Mouse (Mus musculus): ENCODE measurements around the gene Sec1. TPM values are rescaled to one million over a fixed set of nuclear protein-coding genes. Genes with fewer than 3 reads are reported as not detected.

Sec1 gene
- polyA plus RNA-seq, 1 experiment from 2014 or later: 0.22 TPM

GRCm38 (mm10) chr7:45707375-45707967 lies 13.3 kb upstream of the Sec1 start:
- no peaks in the 10 kb centered on the region for H3K9me3 ChIP-seq (ENCODE audit: low read length)
- peak overlapping the region; percentile 71 for H3K4me3 ChIP-seq (ENCODE audit: low read length)
- H3K27me3 ChIP-seq (ENCODE audit: insufficient read depth, low read length): no peaks in the 10 kb centered on the region
- H3K4me2 ChIP-seq (replicated peaks; ENCODE audit: low read depth, low read length): peak overlapping the region; percentile 94
- WGBS: under 1% methylated on average over 27 of the region's 27 CpGs
- peak overlapping the region; percentile 89 for H3K9ac ChIP-seq (replicated peaks; ENCODE audit: low read length)
- H3K4me1 ChIP-seq (ENCODE audit: insufficient read depth, low read length): peaks cover 44% of the 10 kb centered on the region
- peak; percentile 2; the same call in 1 of the 2 replicates for ATAC-seq (ENCODE audit: low FRiP score, low TSS enrichment)
- H3K36me3 ChIP-seq (ENCODE audit: insufficient read depth, low read length): peaks cover 24% of the 10 kb centered on the region
- peak overlapping the region; percentile 94 for H3K27ac ChIP-seq (ENCODE audit: low read length)

GRCm38 (mm10) chr7:45706721-45707241 lies 12.6 kb upstream of the Sec1 start:
- under 1% methylated on average over 37 of the region's 45 CpGs for WGBS
- Histone ChIP-seq H3K9ac (replicated peaks; ENCODE audit: low read length) (peak overlapping the region; percentile 89), H3K27me3 (ENCODE audit: insufficient read depth, low read length) (no peaks in the 10 kb centered on the region), H3K36me3 (ENCODE audit: insufficient read depth, low read length) (peaks cover 17% of the 10 kb centered on the region), H3K27ac (ENCODE audit: low read length) (peak overlapping the region; percentile 94), H3K9me3 (ENCODE audit: low read length) (no peaks in the 10 kb centered on the region), H3K4me2 (replicated peaks; ENCODE audit: low read depth, low read length) (peak overlapping the region; percentile 94), H3K4me1 (ENCODE audit: insufficient read depth, low read length) (peaks cover 44% of the 10 kb centered on the region), H3K4me3 (ENCODE audit: low read length) (peak overlapping the region; percentile 71)
- ATAC-seq (ENCODE audit: low FRiP score, low TSS enrichment): no peak

GRCm38 (mm10) chr7:45705873-45706281 lies 11.7 kb upstream of the Sec1 start:
- H3K27me3 ChIP-seq (ENCODE audit: insufficient read depth, low read length): no peaks in the 10 kb centered on the region
- H3K9ac ChIP-seq (replicated peaks; ENCODE audit: low read length): peak overlapping the region; percentile 89
- peak overlapping the region; percentile 71 for H3K4me3 ChIP-seq (ENCODE audit: low read length)
- H3K4me1 ChIP-seq (ENCODE audit: insufficient read depth, low read length): peaks cover 53% of the 10 kb centered on the region
- H3K4me2 ChIP-seq (replicated peaks; ENCODE audit: low read depth, low read length): peak overlapping the region; percentile 94
- 2% methylated on average over 7 of the region's 7 CpGs for WGBS
- peak; percentile 10; the same call in 1 of the 2 replicates for ATAC-seq (ENCODE audit: low FRiP score, low TSS enrichment)
- no peaks in the 10 kb centered on the region for H3K9me3 ChIP-seq (ENCODE audit: low read length)
- peaks cover 8% of the 10 kb centered on the region for H3K36me3 ChIP-seq (ENCODE audit: insufficient read depth, low read length)
- H3K27ac ChIP-seq (ENCODE audit: low read length): peak overlapping the region; percentile 94

GRCm38 (mm10) chr7:45705443-45705864 lies 11.3 kb upstream of the Sec1 start:
- peak overlapping the region; percentile 94 for H3K4me2 ChIP-seq (replicated peaks; ENCODE audit: low read depth, low read length)
- ATAC-seq (ENCODE audit: low FRiP score, low TSS enrichment): no peak; the same call in none of the 2 replicates
- peak overlapping the region; percentile 71 for H3K4me3 ChIP-seq (ENCODE audit: low read length)
- peak overlapping the region; percentile 83 for H3K27ac ChIP-seq (ENCODE audit: low read length)
- peaks cover 56% of the 10 kb centered on the region for H3K4me1 ChIP-seq (ENCODE audit: insufficient read depth, low read length)
- WGBS: under 1% methylated on average over 21 of the region's 21 CpGs
- no peaks in the 10 kb centered on the region for H3K9me3 ChIP-seq (ENCODE audit: low read length)
- H3K36me3 ChIP-seq (ENCODE audit: insufficient read depth, low read length): peaks cover 4% of the 10 kb centered on the region
- peak overlapping the region; percentile 89 for H3K9ac ChIP-seq (replicated peaks; ENCODE audit: low read length)
- peaks cover 1% of the 10 kb centered on the region; the same call in 1 of the 2 replicates for H3K27me3 ChIP-seq (ENCODE audit: insufficient read depth, low read length)

GRCm38 (mm10) chr7:45704730-45705442 lies 10.7 kb upstream of the Sec1 start, which contains the start of gene Dbp:
Gene Dbp (plus strand): TSS chr7:45705088.
- 0% methylated on average over 36 of the region's 36 CpGs for WGBS
- H3K36me3 ChIP-seq (ENCODE audit: insufficient read depth, low read length): no peaks in the 10 kb centered on the region
- H3K4me3 ChIP-seq (ENCODE audit: low read length): peak within 1 kb of the TSS; percentile 71
- H3K27ac ChIP-seq (ENCODE audit: low read length): peak within 1 kb of the TSS; percentile 86
- peak within 1 kb of the TSS; percentile 89 for H3K9ac ChIP-seq (replicated peaks; ENCODE audit: low read length)
- H3K27me3 ChIP-seq (ENCODE audit: insufficient read depth, low read length): peaks cover 7% of the 10 kb centered on the region
- peak; percentile 88 for ATAC-seq (ENCODE audit: low FRiP score, low TSS enrichment)
- H3K9me3 ChIP-seq (ENCODE audit: low read length): no peaks in the 10 kb centered on the region
- H3K4me1 ChIP-seq (ENCODE audit: insufficient read depth, low read length): peaks cover 62% of the 10 kb centered on the region
- H3K4me2 ChIP-seq (replicated peaks; ENCODE audit: low read depth, low read length): peak within 1 kb of the TSS; percentile 94

GRCm38 (mm10) chr7:45704046-45704559 lies 9.9 kb upstream of the Sec1 start:
- ATAC-seq (ENCODE audit: low FRiP score, low TSS enrichment): peak; percentile 40
- WGBS: under 1% methylated on average over 13 of the region's 13 CpGs
- Histone ChIP-seq H3K9ac (replicated peaks; ENCODE audit: low read length) (peak overlapping the region; percentile 74), H3K4me3 (ENCODE audit: low read length) (peak overlapping the region; percentile 71), H3K36me3 (ENCODE audit: insufficient read depth, low read length) (no peaks in the 10 kb centered on the region), H3K27ac (ENCODE audit: low read length) (peak overlapping the region; percentile 86), H3K4me2 (replicated peaks; ENCODE audit: low read depth, low read length) (peak overlapping the region; percentile 94), H3K27me3 (ENCODE audit: insufficient read depth, low read length) (peaks cover 15% of the 10 kb centered on the region), H3K4me1 (ENCODE audit: insufficient read depth, low read length) (peaks cover 62% of the 10 kb centered on the region), H3K9me3 (ENCODE audit: low read length) (no peaks in the 10 kb centered on the region)

GRCm38 (mm10) chr7:45703521-45704033 lies 9.4 kb upstream of the Sec1 start:
- Histone ChIP-seq H3K27ac (ENCODE audit: low read length) (peak overlapping the region; percentile 86), H3K4me1 (ENCODE audit: insufficient read depth, low read length) (peaks cover 57% of the 10 kb centered on the region), H3K36me3 (ENCODE audit: insufficient read depth, low read length) (no peaks in the 10 kb centered on the region), H3K4me2 (replicated peaks; ENCODE audit: low read depth, low read length) (peak overlapping the region; percentile 94), H3K9ac (replicated peaks; ENCODE audit: low read length) (peak overlapping the region; percentile 74), H3K4me3 (ENCODE audit: low read length) (peak overlapping the region; percentile 71), H3K9me3 (ENCODE audit: low read length) (no peaks in the 10 kb centered on the region), H3K27me3 (ENCODE audit: insufficient read depth, low read length) (peaks cover 20% of the 10 kb centered on the region)
- 43% methylated on average over 12 of the region's 12 CpGs for WGBS
- ATAC-seq (ENCODE audit: low FRiP score, low TSS enrichment): no peak; the same call in 1 of the 2 replicates

- Histone ChIP-seq H3K36me3 (ENCODE audit: insufficient read depth, low read length) (no peaks in the 10 kb centered on the region), H3K9me3 (ENCODE audit: low read length) (no peaks in the 10 kb centered on the region), H3K4me3 (ENCODE audit: low read length) (no peak overlapping the region), H3K27ac (ENCODE audit: low read length) (no peak overlapping the region), H3K27me3 (ENCODE audit: insufficient read depth, low read length) (peaks cover 23% of the 10 kb centered on the region), H3K9ac (replicated peaks; ENCODE audit: low read length) (peak overlapping the region; percentile 74; the same call in 1 of the 2 replicates), H3K4me2 (replicated peaks; ENCODE audit: low read depth, low read length) (peak overlapping the region; percentile 94; the same call in 1 of the 2 replicates), H3K4me1 (ENCODE audit: insufficient read depth, low read length) (peaks cover 50% of the 10 kb centered on the region)
- 90% methylated on average over 17 of the region's 17 CpGs for WGBS
- ATAC-seq (ENCODE audit: low FRiP score, low TSS enrichment): no peak
Observed at GRCm38 (mm10) chr7:45702809-45703520, 8.8 kb upstream of the Sec1 start.

GRCm38 (mm10) chr7:45702316-45702715 lies 8.1 kb upstream of the Sec1 start:
- Histone ChIP-seq H3K4me2 (replicated peaks; ENCODE audit: low read depth, low read length) (no peak overlapping the region), H3K9me3 (ENCODE audit: low read length) (no peaks in the 10 kb centered on the region), H3K4me1 (ENCODE audit: insufficient read depth, low read length) (peaks cover 45% of the 10 kb centered on the region), H3K9ac (replicated peaks; ENCODE audit: low read length) (no peak overlapping the region), H3K36me3 (ENCODE audit: insufficient read depth, low read length) (no peaks in the 10 kb centered on the region), H3K27ac (ENCODE audit: low read length) (no peak overlapping the region), H3K4me3 (ENCODE audit: low read length) (no peak overlapping the region), H3K27me3 (ENCODE audit: insufficient read depth, low read length) (peaks cover 23% of the 10 kb centered on the region)
- 87% methylated on average over 11 of the region's 11 CpGs for WGBS
- no peak for ATAC-seq (ENCODE audit: low FRiP score, low TSS enrichment)

All from kidney, embryonic 16.5 days (tissue).